Mouse (Mus musculus) liver (tissue): ENCODE data around the gene Kcna5.

ENCODE experiments used
- DNase-seq: peaks from one replicate; pipeline ENCODE4 v3.0.0-alpha.2; 2020; ENCODE audit warnings: mixed read lengths

Kcna5 gene

DNA sequence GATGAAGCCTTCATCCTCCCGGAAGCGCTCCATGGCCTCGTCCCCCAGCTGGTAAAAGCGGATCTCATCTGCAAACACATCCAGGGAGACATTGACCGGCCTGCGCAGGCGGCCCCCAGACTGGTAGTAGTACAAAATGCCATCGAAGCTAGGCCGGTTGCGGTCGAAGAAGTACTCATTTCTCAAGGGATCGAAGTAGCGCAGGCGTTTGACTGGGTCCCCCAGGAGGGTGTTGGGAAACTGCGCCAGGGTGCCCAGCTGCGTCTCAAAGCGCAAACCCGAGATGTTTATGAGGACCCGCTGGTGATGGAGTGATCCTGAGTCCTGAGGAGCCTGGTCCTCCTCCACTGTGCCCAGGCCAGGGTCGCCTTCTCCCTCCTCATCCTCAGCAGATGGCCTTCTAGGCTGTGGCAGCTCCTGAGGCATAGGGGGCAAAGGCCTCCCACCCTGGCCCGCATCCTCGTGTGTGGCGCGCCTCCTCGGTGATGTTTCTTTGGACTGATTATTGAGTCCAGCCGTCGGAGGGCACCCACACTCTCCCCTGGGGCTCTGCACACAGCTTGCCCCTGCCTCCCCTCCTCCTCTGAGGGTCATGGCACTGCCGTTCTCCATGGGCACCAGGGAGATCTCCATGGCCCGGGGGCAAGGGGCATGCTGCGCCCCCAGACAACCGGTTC lies 543 bp downstream of the Kcna5 start:
- DNase-seq = no peak

DNA sequence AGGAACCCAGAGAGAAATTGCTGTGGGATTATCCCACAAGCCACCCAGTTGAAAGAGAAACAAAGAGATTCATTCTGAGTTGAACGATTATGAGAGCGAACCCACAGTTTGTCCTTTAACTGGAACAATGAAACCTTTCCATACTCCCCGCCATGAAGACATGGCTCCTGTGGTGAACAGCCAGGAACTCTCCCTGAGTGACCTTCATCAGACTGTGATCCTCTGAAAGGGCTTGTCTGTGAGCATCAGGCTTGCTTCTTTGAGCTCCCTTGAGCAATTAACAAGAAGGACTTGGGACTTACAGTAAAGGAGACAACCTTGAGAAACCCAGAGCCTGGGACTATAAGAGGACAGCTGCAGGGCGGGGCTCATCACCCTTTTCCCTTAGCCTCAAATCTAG lies 3.9 kb downstream of the Kcna5 start:
- no peak for DNase-seq

DNA sequence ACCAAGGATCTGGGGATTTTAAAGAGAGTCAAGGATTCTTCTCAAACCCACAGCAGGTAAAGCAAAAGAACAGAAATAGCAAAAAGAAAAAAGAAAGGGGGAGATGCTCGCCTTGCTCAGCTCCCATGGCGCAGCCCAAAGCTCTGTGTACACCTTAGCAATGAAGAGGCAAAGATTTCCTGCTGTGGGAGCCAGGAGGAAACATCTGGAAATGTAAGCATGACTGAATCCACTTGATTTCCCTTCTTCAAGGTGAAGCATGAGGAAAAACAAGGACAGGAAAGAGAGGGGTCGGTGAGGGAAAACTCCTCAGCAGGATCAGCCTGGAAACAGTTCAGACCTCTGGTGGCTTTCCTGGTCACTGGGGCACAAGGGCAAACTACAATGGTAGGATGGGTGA lies 5.2 kb downstream of the Kcna5 start:
- no peak for DNase-seq

DNA sequence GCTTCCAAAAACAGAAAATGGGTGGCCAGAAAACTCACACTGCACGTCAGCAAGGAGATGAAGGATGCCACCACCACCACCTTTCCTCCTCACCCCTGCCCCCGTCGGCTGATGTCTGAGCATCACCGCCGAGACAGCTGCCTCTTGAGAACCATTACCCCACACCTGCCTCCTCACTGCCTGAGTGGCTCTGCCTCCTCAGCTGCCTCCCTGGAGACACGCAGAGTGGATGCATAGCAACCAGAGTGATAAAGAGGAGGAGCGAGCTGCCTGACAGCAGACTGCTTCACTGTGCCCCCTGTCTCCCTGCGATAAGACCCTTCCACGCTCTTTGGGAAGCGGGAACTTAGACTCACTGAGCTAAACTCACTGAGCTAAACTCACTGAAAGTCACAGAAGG lies 20.5 kb downstream of the Kcna5 start:
- no peak for DNase-seq

DNA sequence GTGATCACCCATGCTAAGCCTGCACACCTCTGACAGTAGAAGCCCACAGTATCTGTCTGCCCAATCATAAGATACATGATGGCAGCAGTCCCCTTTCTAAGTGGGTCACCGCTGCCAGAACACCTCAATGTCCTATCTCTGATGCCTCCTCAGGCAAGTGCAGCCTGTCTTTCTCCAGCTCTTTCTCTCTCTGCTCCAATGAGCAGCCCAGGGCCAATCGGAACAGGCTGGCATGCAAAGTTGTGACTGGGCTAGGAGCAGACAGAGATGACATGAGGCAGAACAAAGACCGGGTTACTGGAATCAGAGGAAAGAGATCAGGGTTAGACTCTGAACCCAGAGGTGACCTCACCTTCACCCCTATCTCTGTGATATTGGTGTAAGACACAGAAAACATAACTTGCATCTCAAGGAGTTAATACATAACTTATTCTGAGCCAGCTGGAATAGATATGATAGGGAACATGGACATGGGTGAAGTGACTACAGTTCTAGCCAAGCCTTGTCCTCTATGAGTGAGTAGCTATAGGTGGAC lies 21.4 kb downstream of the Kcna5 start:
- DNase-seq = no peak

DNA sequence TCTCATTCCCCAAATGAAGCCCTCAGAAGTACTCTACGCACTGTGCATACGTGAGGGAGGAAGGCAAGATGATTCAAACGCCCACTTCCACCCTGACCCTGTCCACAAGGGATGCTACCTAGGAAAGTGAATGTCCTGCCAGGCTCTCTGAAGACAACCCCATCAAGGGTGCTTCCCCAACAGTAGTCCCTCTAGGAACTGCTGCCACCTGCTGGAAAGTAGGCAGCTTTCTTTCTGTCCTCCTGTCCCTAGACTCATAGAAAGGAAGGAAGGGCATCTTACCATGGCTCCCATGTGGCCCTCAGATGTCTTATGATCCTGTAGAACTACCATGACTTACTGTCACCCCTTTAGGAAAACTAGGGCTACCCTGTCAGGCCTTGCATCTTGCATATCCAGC lies 22.1 kb downstream of the Kcna5 start:
- DNase-seq = no peak

DNA sequence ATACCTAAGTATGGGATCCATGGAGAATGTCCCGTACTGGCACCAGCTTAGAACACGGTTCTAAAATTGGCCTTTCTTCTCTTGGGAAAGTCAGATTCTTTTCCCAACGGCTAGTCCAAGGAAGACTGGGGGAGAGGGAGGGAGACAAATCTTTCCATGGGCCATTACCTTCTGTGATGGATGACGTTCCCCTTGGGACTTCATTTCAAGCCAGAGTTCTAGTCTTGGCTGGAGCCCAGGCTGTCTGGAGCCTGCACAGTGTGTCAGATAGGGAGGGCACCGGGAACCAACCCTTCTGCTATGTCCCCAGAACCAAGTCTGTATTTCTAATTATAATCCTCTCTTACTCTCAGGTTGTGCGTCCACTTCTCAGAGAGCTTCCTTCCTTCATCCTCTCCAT lies 26.5 kb downstream of the Kcna5 start:
- DNase-seq = no peak

DNA sequence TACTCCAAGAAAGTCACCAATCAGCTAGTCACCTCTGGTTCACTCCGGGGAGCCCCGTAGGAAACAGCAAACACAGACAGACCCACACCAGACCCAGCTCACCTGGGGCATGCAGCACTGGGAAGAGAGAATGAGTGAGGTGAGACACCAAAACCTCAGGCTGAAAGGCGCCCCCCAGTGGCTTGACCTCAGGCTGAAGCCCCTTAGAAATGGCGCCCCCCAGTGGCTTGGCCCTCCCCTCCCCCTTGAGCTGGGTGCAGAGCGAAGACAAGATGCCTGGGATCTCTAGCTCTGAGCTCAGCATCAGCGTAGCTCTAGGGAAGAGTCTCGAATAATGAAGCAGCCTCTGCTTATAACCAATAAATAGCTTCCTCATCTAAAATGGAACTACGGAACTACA lies 31.3 kb downstream of the Kcna5 start:
- DNase-seq = no peak

DNA sequence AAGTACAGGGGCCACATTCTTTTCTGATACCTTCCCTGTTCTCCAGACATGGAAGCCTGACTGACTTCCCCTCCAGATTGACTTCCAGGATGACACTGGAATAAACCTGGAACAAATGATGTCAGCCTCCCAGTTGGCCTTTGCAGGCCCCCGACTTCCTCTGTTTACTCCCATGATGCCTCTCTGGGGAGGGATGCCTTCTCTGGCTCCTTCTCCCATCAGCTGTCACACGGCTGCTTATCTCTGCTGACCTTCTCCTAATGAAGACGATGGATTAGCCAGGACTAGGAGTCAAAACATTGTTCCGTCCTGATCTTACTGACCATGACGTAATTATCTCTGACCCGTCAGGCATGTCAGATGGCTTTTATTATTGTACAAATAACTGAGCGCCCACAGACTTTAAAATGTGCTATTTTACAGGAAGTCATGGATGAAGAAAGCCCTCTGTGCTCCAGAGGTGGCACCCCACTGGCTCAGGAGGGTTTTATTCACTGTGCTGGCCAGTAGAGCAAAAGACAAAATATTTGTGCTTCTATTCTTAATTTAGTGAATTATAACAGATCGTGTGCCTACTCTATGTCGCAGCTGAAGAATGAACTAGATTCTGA lies 32.4 kb downstream of the Kcna5 start:
- DNase-seq = no peak

DNA sequence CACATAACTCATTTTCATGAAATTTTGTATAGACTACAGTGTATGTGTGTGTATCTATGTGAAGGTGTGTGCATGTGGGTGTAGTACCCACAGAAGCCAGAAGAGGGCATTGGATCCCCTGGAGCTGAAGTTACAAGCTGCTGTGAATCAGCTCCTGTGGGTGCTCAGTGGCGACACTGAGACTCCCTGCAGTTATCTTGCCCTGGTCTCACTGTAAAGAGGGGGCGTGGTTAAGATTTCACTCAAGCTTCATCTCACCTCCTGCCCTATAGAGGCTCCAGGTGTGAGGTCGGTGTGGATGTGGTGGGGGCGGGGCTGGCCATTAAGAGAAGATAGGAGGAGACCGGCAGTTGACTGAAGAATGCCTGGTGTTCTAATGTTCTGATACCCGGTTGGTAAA lies 34.2 kb downstream of the Kcna5 start:
- no peak for DNase-seq

DNA sequence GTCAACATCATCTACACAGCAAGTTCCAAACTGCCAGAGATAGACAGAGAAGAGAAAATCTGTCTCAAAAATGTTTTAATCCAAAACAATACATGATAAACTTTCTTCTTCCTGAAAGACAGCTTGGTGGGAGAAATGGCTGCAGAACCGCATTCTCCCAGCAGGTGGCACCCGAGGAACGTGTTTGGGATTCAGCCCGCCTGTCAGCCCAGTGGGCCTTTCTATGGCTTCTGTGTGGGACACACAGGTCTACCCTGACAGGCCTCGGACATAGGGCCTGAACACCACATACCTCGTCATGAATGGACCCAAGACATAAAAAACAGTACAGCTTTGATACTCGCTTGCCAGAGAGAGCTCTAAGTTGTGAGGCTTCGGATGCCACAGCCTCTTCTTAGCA lies 35.1 kb downstream of the Kcna5 start:
- peak; percentile 63 for DNase-seq

DNA sequence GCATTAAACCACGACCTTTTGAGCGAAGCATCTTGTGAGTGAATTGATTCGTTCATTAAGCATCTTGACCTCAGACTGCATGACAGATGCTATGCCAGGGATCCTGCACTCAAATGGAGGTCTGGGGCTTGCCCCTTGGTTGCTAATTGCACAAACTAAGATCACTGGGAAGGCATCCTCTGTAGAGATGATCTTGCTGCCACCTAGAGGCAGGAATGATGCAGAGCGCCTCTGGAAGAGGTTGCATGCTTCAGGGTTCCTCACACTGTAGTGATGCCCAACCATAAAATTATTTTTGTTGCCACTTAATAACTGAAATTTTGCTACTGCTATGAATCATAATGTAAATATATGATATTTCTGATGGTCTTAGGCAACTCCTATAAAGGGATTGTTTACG lies 37.3 kb downstream of the Kcna5 start:
- peak; percentile 17 for DNase-seq

DNA sequence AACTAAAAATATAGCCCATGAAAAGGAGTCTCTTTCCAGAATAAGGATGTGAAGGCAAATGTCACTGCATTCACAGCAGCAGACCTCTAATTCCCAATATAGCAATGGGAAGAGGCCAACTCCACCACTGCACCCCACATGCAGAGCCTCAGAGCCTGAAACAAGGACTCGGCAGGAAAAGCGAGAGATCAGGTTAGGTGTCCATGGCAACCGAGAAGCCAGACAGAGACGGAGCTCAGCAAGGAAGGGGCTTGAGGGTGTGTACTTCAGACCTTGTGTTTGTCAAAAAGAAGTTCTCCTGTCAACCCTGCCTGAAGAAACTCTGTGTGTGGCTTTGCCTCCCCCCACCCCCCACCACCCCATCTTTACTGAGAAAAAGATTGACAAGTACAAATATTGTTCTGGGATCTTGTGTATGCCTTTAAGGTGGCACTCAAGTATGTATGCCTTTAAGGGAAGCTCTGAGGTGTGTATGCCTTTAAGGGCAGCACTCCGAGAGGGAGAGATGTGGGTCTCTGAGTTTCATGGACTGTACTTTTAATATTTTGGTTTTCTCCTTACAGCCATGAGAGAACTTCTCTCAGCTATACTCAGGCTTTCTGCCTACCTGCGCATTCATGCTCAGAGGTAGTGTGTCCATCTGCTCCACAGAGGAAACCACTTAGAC lies 37.9 kb downstream of the Kcna5 start:
- no peak for DNase-seq

DNA sequence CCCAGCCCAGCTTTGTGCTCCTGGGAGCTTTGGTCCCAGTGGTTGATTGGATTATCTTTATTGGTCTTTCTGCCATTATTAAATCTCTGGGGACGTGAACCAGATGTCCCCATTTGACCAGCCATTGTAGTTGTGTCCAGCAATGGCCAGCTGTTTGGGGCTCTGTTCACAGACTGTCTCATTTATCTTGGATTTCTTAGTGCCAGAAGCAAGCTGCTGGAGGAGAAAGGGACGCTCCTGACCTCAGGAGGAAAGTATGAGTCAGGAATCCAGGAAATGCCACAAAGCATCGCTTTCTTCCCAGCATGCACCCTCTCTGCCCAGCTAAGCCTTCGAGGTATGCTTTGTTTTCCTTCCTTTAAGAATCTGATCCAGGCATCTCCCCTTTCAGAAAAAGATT lies 48.1 kb downstream of the Kcna5 start:
- DNase-seq = no peak

DNA sequence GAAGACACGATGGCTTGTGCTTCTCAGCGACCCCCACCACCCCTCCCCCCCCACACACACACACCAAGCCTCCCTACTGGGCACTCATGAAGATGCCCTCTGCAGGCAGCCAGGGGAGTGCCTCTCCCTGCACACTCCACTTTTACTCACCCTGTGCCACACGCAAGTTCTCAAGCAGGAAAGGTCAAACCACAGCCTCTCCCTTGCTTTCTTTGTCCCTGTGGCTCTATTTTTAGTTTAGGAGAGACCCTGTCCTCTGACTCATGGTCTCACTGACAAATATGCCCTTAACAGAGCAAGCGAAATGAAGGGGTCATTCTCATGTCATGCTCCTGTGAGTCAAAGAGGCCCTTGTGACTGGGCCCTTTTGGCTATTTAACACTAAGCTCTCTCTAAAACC lies 50.3 kb downstream of the Kcna5 start:
- no peak for DNase-seq

DNA sequence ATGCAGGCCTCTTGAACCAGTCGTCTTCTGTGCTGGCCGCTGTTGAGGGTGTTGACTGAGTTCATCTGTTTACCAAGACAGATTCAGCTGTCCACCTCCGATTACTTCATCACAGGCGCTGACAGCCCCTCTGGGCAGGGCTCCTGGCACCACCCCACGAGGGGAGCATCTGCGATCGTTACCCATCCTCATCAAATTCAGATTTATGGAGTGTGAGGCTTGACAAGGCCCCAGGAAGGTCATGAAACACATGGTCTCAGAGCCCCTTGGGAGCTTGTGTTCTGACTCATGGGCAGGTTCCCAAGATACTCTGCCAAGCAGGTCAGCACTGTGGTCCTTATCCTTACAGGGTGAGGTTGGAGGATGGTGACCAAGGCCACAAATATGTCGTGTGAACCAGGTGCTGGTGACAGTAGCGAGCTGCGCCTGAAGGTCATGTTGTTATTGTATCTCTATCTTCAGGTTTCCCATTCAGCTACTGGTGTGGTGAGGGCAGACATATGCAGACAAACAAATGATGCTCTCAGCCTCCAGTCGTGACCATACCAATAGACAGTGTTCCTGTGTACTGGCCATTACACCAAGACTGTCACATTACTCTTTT lies 51.8 kb downstream of the Kcna5 start:
- no peak for DNase-seq
